Mouse (Mus musculus) liver, embryonic 14.5 days (tissue): ENCODE measurements at regions not wholly inside any gene's neighbourhood (a gene's known extent, or its start where the extent isn't known, plus 50 kb on each side); places are given as distances from the start of the nearest gene placed in this dataset.

Experiments
- CTCF ChIP-seq: IDR thresholded peaks from 2 replicates; pipeline ENCODE4 v1.5.1; 2016; ENCODE audit warnings: antibody characterized with exemption, low read depth, control low read depth
- EP300 ChIP-seq: IDR thresholded peaks from 2 replicates; pipeline ENCODE4 v1.6.1; 2016; ENCODE audit warnings: antibody characterized with exemption, low read depth

DNA sequence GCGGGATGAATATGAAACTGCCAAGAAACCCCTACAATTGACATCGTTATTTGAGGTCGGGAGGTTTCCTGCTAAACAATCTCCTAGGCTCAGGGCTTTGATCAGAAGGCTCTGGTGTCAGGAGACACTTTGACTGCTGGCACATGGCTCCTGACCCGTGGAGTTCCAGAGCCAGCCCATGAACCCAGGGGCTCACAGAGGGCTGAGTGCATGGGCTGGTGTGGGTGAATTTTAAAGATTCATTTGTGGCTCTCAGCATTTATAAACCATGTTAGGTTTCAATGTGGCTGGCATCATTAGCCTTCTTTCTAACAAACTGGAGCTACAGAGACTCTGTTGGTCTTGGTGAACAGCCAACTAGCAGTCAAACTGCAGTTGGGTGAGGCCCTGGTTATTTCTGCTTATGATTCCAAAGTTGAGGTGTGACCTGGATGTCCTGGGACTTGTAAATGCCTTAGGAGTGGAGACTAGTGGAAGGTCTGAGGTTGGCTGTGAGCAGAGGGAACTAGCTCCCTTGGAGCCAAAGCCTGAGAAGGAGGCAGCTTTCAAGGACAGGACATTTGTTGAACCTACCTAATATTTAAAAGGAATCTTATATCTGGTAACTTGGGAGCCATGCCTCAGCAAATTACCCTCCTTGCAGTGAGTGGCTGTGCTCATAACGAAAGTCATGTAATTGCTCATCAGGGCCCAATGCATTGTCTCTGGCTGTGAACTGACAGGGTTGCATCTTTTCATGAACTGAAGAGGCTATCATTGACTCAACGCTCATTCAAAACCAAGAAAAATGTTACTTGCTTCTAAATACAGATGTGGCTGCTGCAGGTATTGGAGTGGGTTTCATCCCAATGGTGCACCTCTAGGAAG, 108.0 kb upstream of the Mki67 start:
- TF ChIP-seq CTCF, result no peak
- TF ChIP-seq EP300, result no peak
